Mouse (Mus musculus): ENCODE measurements around the gene Vwa3b.

Gene Vwa3b

DNA sequence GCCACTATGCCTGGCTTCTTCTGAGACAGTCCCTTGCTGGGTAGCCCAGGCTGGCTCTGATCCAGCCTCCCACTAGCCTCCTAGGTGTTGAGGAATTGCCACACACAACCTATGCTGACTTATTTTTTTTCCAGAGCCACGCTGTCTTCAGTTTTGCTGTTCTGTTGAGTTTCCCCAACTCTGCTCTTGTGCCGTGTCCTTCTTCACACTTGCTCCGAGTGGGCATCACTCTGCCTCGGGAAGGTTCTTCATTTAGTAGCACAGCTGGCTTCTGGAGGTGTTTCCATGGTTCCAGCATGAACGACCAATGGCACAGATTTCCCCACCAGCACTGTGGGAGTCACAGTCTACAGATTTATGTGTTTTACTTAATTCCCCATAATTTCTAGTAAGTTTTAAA is 91.6 kb downstream of the Vwa3b start:
- intact Hi-C loops (cut with DNase I), result no loop called here

DNA sequence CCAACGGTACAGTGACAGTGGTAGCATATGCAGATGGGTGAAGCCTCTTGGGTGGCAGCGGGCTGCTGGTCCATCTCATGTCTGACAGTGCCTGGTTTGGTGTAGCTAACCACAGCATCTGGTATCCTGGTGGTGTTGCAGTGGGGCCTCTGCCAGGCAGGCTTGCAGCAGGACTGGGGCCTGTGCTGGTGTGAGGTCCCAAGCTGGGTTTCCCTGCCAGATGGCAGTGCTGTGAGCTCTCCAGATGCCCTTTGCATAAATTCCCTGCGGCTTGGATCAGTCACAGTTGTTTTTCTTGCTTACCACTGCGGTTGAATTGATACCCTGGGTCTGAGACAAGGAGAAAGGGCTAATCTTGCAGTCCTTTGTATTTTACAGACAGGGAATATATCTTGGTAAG is 95.9 kb downstream of the Vwa3b start:
- intact Hi-C loops (cut with DNase I), result no loop called here

DNA sequence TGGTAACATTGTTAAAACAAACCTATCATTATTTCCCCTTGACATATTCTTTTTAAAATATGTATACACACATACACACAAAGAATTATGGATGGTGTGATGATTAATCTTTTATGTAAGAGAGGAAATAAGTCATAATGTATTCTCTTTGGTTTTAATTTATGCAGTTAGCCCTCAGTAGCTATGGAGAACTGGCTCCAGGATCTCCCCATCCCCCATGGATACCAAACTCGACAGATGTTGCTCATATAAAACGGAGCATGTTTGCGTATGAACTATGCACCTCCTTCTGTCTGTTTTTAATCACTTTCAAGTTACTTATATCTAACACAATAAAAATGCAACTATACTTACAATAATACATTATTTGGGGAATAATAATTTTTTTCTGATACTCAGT is 96.4 kb downstream of the Vwa3b start:
- intact Hi-C loops (cut with DNase I), result no loop called here

DNA sequence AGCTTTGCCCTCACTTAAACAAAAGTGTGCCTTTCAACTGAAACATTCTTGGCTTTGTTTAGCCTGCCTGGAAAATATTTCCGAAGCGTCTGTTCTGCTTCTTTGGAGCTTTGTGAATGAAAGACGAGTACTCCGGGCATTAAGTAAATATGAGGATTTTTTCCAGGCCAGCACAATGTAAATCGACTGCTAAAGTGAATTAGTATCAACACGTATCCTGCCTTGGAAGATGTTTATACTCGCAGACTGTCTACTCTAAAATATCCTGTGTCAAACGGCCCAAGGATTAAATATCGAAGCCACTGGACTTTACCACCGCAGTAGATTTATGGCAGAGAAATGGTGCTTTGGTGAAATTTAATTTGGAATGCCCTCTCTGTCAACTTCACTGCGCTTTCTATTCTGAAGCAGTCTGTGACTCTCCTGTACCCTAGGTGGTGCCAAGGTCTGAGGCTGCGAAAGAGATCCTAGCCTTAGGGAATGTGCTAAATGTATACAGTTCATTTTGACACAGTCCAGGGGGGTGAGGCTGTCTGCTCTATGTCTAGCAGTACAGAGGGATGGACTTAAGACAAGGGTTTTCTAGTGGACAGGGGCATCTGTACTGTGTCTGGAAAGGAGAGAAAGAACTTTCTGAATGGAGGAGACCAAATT is 98.4 kb downstream of the Vwa3b start:
- intact Hi-C loops (cut with DNase I), result no loop called here

DNA sequence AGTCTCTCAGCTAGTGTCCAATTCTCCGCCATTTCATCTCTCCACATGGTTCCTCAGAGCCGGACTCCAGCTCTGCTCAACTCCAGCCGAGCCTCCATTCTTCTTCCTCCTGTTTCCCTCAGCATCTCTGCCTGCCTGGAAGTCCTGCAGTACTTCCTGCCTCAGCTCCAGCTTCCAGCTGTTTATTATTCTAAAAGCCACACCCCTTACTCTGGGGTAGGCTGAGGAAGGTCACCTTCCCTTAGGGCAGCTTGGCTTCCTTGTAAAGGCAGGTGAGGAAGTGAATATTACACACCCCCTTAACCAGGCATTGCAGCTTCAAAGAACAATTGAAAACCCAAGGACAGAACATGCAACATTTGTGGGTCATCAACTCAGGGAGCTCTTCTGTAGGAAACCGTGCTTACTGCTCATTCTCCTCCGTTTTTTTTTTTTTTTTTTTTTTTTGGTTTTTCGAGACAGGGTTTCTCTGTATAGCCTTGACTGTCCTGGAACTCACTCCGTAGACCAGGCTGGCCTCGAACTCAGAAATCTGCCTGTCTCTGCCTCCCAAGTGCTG is 103.7 kb downstream of the Vwa3b start:
- intact Hi-C loops (cut with DNase I), result no loop called here

DNA sequence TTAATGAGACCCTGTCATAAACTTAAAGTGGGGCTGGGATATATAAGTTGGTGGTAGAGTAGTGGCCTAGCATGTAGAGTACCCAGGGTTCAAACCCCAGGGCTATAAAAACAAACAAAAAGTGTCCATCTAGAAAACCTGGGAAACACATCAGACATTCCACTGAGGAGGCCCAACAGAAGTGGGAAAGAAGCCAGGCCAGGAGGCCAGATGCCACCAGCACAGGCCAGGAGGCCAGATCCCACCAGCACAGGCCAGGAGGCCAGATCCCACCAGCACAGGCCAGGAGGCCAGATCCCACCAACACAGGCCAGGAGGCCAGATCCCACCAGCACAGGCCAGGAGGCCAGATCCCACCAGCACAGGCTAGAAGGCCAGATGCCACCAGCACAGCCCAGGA is 104.8 kb downstream of the Vwa3b start:
- intact Hi-C loops (cut with DNase I), result no loop called here

DNA sequence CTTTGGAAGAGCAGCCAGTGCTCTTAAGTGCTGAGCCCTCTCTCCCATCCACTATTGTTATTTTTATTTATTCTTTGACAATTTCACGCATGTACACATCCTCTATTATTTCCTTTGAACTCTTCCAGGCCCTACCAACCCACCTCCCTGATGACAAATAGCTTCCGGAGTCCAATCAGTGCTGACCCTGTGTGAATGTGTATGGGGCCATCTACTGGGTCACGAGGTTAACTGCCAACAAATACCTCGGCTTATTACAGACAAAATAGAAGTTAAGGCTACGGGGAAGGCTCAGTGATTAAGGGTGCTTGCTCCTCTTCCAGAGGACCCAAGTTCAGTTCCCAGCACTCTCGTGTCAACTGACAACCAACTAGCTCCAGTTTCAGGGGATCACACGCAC is 106.0 kb downstream of the Vwa3b start:
- intact Hi-C loops (cut with DNase I), result no loop called here

DNA sequence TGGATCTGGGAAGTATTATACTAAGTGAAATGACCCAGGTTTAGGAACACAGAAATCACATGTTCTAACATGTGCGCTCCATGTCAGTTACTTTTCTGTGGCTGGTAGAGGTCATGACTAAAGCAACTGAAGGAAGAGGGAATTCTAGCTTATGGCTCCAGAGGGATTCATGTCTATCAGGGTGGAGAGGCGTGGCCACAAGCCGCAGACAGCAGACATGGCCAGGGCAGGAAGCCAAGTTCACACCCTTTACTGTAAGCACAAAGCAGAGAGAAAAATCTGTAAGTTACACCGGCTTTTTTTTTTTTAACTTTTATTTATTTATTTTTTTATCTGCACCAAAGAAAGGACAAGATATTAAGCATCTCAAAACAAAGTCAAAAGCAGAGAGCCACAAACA is 119.6 kb downstream of the Vwa3b start:
- intact Hi-C loops (cut with DNase I), result no loop called here

DNA sequence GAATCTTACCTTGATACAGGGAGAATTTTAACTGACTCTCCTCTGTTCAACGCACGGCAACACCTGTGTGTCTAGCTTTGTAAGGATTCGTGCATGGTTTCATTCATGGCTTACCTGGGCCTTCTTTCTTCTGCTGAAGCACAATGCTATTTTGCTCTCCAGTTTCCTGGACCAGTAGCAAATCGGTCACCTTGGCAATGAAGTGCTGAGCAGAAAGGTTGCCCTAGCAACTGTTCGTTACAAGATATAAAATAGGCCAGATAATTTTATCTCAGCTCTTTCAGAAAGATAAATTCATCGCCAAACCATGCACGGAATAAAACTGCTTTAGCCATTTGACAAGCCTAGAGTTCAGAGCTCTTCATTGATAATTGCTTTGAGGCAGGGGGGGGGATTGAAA is 123.5 kb downstream of the Vwa3b start:
- intact Hi-C loops (cut with DNase I), result no loop called here

DNA sequence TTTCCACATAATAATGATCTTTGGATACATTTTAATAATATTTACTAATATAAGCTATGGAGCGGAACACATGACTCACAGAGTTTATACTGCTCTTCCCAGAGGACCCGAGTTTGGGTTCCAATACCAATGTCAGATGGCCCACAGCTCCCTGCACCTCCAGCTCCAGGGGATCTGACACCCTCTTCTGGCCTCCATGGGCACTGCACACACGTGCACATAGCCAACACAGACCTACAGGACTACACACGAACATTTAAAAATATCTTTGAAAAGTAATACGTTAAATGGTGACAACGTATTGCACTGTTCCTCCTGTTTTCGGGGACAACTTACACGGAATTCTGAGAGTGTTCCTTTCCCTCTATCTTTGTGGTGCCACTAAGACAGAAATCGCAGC is 125.5 kb downstream of the Vwa3b start:
- intact Hi-C loops (cut with DNase I), result no loop called here

DNA sequence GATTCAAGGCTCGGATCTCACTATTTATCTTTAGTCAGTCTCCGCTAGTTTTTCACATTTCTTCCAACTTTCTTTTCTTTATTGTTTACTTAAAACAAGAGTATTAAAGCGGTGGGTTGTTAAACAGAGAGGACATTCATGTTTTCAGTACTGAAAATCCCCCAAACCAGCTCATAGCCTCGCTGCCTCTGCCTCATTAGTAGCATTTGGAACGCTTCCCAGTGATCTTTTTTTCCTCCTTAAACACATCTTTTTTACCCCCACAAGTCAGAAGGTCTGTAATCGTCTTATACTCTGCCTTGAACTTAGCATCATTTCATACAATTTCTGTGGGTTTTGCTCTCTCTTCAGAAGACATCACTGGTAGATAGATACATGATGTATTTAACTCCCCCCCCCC is 139.7 kb downstream of the Vwa3b start:
- intact Hi-C loops (cut with DNase I), result no loop called here

DNA sequence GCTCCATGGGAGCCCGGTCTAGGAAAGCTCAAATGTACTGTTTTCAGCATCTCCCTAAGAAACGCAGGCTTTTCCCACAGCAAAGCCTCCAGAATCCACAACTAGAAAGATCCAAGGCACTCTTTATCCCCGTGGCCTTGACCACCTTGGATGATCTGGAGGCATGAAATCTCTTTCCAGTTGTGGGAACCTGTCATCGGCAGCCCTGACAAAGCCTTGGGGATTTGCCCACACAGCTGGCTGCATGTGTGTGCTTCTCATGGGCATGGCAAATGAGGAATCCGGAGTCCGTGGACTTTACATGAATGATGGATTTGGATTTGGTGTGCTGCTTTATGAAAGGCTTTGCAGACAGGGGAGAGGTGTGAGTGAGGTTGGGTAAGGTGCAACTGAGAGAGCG is 141.5 kb downstream of the Vwa3b start:
- intact Hi-C loops (cut with DNase I), result no loop called here

DNA sequence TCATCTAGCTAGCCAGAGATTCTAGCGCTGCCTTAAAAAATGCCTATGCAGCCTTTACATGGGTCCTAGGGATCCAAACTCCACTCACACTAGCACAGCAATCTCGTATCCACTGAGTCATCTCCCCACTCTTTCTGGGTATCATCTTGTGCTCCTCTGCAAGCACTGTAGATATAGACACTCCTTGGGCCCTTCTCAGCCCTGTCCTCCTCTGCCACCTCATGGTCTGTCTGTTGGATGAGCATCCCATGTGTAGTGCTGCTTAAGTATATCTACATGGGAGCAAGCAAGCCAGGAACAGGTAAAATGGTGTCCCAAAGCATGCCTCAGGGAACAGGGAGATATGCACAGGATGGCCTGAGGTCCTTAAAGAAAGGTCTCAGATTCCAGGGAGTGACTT is 151.5 kb downstream of the Vwa3b start:
- intact Hi-C loops (cut with DNase I), result no loop called here

DNA sequence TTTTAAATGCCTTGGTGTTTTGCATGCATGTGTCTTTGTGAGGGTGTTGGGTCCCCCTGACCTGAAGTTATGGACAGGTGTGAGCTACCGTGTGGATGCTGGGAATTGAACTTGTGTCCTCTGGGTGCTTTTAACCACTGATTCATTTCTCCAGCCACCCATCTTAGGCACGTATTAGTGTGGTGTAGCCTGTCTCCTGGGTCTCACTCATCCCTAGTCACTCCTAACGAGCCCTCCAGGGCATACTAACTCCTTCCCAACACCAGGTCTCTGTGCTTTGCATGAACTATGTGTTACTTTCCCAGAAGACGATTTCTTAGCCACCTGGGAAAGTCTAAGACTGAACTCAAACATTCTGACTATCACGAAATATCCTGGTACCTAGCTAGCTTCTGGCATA is 153.5 kb downstream of the Vwa3b start:
- intact Hi-C loops (cut with DNase I), result no loop called here

DNA sequence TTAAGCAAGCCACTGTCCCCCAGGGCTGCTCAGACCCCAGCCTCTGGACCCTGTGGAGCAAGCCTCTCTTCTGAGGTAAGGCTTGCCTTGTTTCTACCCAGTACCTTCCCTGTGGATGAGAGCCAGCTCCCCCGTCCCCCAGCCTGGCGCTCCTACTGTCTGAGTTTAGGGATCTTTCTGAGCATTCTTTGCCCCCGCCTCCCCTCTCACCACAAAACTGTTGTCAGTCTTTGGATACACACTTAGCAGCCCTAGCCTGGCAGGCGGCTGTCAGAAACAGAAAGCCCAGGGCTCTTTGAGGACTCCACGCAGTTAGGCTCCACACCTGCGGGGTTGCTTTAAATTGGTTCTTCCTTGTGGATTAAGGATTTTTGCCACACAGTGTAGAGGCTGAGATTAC is 160.7 kb downstream of the Vwa3b start:
- intact Hi-C loops (cut with DNase I), result no loop called here

DNA sequence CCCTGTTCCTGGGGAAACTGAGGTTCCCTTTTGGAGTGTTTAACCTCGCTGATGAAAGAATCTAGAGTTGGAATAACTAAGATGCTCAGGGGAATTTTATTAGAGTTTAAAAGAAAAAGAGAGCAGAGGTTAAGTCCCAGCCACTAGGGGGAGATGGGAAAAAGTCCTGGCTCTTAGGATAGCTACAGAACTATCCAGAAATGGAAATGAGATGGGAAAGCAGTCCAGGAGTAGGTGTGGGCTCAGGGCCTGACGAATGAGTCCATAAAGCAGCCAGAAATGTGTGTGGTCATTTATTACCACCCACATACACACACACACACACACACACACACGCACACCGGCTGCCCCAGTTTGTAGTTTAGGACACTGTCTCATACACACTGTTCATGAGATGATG is 168.2 kb downstream of the Vwa3b start:
- intact Hi-C loops (cut with DNase I), result loop anchor here (2.0 kb wide), 1 partner anchor 56 kb away; no protein-coding TSS in a partner anchor

DNA sequence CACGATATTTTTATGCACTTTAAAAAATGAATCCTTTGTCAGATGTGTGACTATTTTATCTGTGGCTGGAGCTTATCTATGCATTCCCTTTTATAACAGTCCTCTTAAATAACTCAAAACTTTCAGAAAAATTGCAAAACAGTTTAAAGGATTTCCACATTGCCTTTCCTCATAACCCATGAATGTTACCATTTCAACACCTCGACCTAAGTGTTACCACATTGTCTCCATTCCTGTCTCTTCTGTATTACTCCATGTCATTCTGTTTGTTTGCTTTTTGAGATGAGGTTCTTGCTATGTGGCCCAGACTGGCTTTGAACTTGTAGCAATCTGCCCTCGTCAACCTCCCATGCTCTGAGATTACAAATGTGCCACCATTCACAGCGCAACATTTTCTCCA is 175.0 kb downstream of the Vwa3b start:
- intact Hi-C loops (cut with DNase I), result no loop called here

DNA sequence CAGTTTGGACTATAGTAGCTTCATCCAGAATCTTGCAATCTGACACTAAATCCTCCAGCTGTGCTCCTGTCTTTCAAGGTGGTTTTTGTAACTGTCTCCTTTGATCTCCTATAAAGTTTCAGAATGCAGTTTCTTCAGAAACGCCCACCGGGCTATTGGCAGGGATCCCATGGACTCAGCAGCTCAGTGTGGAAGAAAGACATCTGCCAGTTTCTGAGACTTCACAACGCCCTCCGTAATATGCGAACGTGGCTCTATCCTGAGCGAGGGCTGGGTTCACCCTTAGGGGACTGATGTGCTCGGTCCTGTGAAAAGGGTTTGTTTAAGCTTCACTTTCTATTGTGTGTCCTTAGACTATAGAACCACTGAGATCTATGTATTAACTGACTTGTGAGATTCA is 181.3 kb downstream of the Vwa3b start:
- intact Hi-C loops (cut with DNase I), result no loop called here

DNA sequence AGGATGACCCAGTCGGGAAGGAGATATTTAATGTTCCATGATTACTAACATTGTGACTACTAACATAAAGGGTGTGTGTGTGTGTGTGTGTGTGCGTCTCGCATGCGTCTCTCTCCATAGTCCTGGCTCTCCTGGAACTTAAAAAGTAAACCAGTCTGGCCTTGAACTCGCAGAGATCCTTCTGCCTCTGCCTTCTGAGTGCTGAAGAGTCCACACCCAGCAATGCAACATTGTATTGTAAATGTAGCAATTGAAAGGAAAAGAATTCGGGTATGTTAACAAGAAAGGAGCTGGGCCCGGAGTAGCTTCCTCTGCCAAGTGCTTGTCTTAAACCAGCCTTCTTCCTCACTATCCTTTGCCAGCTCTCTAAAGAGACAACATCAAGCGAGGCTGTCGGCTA is 186.0 kb downstream of the Vwa3b start:
- intact Hi-C loops (cut with DNase I), result no loop called here

DNA sequence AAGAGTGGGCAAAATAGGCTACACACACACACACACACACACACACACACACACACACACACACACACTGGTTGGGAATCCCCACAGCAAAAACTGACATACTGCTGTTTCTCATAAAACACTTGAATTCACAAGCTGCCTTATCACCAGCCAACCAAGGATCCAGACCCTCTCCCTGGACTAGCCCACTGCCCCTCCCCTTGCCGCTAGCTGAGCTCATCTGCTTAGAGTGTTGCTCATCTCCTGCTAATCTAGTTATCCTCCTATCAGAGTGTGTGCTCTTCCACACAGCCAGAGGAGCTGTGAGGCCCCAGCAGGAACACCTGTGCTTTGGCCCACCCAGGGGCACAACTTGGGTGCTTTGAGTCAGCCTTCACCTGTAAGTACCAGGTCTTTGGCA is 187.7 kb downstream of the Vwa3b start, which contains the start of gene Cnga3:
Cnga3 (plus strand) TSS at position 291 of the 400 bp plus-strand sequence.
- intact Hi-C loops (cut with DNase I), result no loop called here

DNA sequence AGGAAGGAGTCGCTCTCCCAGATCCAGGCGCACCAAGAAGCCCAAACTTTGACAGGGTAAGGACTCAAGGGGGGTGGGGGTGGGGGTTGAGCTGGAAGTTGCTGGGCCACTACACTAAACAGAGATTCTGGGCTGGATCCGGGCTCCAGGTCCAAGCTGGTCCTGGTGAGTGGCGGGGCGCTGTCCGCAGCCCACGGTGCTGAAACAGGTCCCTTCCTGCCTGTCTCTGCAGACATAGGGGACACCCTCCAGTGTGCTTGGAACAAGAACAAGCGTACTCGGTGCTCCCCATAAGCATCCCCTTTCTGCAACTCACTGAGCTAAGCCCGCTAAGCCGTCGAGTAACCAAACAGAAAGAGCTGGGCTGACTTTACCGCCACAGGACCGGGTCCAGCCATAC is 192.0 kb downstream of the Vwa3b start:
- intact Hi-C loops (cut with DNase I), result no loop called here

DNA sequence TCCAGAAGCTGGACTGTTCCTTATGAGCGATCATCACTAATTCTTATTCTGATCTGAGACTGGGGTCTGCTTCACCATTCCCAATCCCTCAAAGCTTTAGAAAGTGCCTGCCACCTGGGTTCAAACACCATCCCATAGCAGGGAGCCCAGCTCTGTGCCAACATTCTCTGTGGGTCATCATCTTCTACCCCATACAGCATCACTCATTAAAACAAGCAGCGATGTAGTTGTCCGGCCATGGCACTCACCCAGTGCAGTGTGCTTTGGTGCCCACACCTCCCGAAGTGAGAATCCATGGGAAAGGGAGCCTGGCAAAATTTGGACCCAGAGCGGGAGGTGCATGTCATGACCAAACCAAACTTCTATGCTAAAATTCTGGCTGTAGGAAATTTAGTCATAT is 193.2 kb downstream of the Vwa3b start:
- intact Hi-C loops (cut with DNase I), result no loop called here

DNA sequence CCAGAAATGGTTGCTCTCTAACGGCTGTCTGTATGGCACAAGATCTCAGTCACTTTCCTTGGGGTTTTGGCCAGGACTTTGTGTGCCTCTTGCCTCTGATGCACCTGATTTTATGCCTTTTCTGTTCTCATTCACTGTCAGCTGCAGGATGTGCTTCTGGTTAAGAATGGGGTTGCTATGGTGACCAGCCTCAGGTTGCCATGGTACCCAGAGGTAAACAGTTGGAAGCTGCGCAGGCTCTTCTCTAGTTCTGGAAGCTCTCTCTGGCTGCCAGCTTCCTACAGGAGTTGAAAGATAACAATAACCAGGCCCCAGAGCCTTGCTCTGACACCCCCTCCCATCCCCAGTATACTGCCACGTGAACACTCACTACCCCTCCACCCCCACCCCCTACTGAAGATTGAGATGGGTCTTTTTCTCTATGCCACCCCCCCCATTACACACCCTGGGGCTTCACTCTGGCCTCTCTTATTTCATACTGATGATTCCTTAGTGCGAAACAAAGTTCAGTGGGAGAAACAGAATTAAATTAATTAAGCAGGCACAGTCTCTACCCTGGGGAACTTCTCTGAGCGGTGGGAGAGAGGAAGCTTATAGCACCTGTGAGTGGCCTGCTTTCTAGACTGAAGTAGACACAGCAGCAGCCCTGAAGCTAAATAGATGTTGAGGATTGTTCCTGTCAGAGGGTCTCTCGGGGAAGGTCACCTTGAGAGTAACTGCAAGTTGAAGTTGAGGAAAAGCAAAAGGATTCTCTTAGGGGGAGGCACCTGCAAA is 193.9 kb downstream of the Vwa3b start:
- intact Hi-C loops (cut with DNase I), result no loop called here

Measured in adrenal gland (tissue).